Mouse (Mus musculus) hindbrain, embryonic 13.5 days (tissue): ENCODE data around the gene Ralgps1. TPM values are rescaled to one million over a fixed set of nuclear protein-coding genes. Genes with fewer than 3 reads are reported as not detected.

Source experiments
- ATAC-seq: fragments of 200-750 bp; cut with Nextera tagmentation; 2 replicates; pipeline ENCODE4 v1.8.0; 2017; ENCODE audit warnings: moderate TSS enrichment; ENCODE audit not compliant: low FRiP score
- H3K27ac ChIP-seq: fragments of 300-500 bp; sonication (generic); 2 replicates; pipeline ENCODE4 v1.5.1; 2015; ENCODE audit warnings: inconsistent platforms, mild to moderate bottlenecking, moderate library complexity
- H3K27me3 ChIP-seq: fragments of 300-500 bp; sonication (generic); 2 replicates; pipeline ENCODE4 v1.6.1; 2015; ENCODE audit warnings: mild to moderate bottlenecking, inconsistent platforms
- H3K36me3 ChIP-seq: fragments of 300-500 bp; sonication (generic); 2 replicates; pipeline ENCODE4 v1.6.1; 2015; ENCODE audit warnings: mild to moderate bottlenecking, inconsistent platforms
- H3K4me1 ChIP-seq: fragments of 300-500 bp; sonication (generic); replicated peaks from 2 replicates; pipeline ENCODE4 v1.6.1; 2015; ENCODE audit warnings: inconsistent platforms
- H3K4me2 ChIP-seq: fragments of 300-500 bp; sonication (generic); 2 replicates; pipeline ENCODE4 v1.6.1; 2015; ENCODE audit warnings: inconsistent platforms, mild to moderate bottlenecking, moderate library complexity
- H3K4me3 ChIP-seq: fragments of 300-500 bp; sonication (generic); 2 replicates; pipeline ENCODE4 v1.5.1; 2015; ENCODE audit warnings: mild to moderate bottlenecking, inconsistent platforms
- H3K9ac ChIP-seq: fragments of 300-500 bp; sonication (generic); 2 replicates; pipeline ENCODE4 v1.6.1; 2015; ENCODE audit warnings: mild to moderate bottlenecking, inconsistent platforms
- H3K9me3 ChIP-seq: fragments of 300-500 bp; sonication (generic); 2 replicates; pipeline ENCODE4 v1.6.1; 2016; ENCODE audit warnings: inconsistent platforms
- WGBS: fragments of 180-500 bp; shearing (Covaris S2); methylation state at CpG from one replicate; pipeline ENCODE4 v1.1.7; 2015; 5-methylcytosine and 5-hydroxymethylcytosine counted together
- polyA plus RNA-seq: library from polyadenylated mRNA; unstranded; fragments of >200 nt; fragmentation: Nextera tagmentation; extraction: Ambion mirVana; gene quantifications from 2 replicates; pipeline ENCODE4 v1.2.1, GENCODE M21; 2015

Ralgps1 gene
- polyA plus RNA-seq, 1 experiment from 2014 or later = 37.3 TPM

GRCm38 (mm10) chr2:33176516-33176915 lies 194.8 kb downstream of the Ralgps1 start:
- Histone ChIP-seq H3K4me1 (peaks cover 52% of the 10 kb centered on the region), H3K4me3 (no peak overlapping the region), H3K27ac (no peak overlapping the region), H3K9ac (no peak overlapping the region), H3K27me3 (no peaks in the 10 kb centered on the region), H3K4me2 (no peak overlapping the region), H3K9me3 (no peaks in the 10 kb centered on the region), H3K36me3 (peaks cover 28% of the 10 kb centered on the region)
- no peak for ATAC-seq
- 50% methylated on average over 7 of the region's 7 CpGs for WGBS

GRCm38 (mm10) chr2:33173686-33174085 lies 197.6 kb downstream of the Ralgps1 start:
- Histone ChIP-seq H3K4me2 (no peak overlapping the region), H3K4me3 (no peak overlapping the region), H3K36me3 (peaks cover 52% of the 10 kb centered on the region), H3K27ac (no peak overlapping the region), H3K27me3 (no peaks in the 10 kb centered on the region), H3K4me1 (peaks cover 40% of the 10 kb centered on the region), H3K9ac (no peak overlapping the region), H3K9me3 (no peaks in the 10 kb centered on the region)
- no peak for ATAC-seq
- 73% methylated on average over 7 of the region's 7 CpGs for WGBS

DNA sequence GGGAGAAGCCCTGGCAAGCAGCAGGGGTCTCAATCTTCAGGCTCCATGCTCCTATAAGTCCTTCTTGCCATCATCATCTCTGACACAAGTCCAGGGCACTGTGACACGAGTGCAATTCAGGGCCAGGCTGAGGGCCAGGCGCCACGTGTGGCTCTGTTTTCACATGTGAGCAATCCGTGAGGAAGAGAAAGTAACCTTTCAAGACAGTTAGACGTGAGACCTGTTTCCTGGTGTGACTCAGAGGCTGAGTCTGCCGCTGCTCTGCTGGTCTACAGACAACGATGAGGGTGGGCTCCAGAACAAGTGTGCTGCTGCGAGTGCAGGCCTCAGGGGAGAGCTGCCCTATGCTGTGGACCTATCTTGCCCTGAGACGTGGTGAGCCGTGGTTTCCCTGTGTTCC lies 198.2 kb downstream of the Ralgps1 start:
- H3K4me3 ChIP-seq = no peak overlapping the region
- no peak for ATAC-seq
- no peak overlapping the region for H3K27ac ChIP-seq
- WGBS = 81% methylated on average over 10 of the region's 10 CpGs
- no peaks in the 10 kb centered on the region for H3K9me3 ChIP-seq
- H3K9ac ChIP-seq = no peak overlapping the region
- no peaks in the 10 kb centered on the region for H3K27me3 ChIP-seq
- peaks cover 34% of the 10 kb centered on the region for H3K4me1 ChIP-seq
- peaks cover 58% of the 10 kb centered on the region for H3K36me3 ChIP-seq
- no peak overlapping the region for H3K4me2 ChIP-seq

- Histone ChIP-seq H3K9ac (no peak overlapping the region), H3K36me3 (peaks cover 79% of the 10 kb centered on the region), H3K4me1 (peaks cover 22% of the 10 kb centered on the region; the same call in 1 of the 2 replicates), H3K27ac (peak overlapping the region; percentile 62; the same call in 1 of the 2 replicates), H3K9me3 (no peaks in the 10 kb centered on the region), H3K4me2 (no peak overlapping the region), H3K4me3 (no peak overlapping the region), H3K27me3 (no peaks in the 10 kb centered on the region)
- 49% methylated on average over 10 of the region's 10 CpGs for WGBS
- no peak for ATAC-seq
Measured at GRCm38 (mm10) chr2:33170777-33171565, 200.3 kb downstream of the Ralgps1 start.

GRCm38 (mm10) chr2:33169445-33169844 lies 201.8 kb downstream of the Ralgps1 start:
- no peaks in the 10 kb centered on the region for H3K9me3 ChIP-seq
- H3K27me3 ChIP-seq = no peaks in the 10 kb centered on the region
- no peak overlapping the region for H3K4me3 ChIP-seq
- H3K27ac ChIP-seq = no peak overlapping the region
- H3K4me1 ChIP-seq = peaks cover 36% of the 10 kb centered on the region
- no peak overlapping the region for H3K4me2 ChIP-seq
- 80% methylated on average over 6 of the region's 6 CpGs for WGBS
- peaks cover 79% of the 10 kb centered on the region for H3K36me3 ChIP-seq
- no peak for ATAC-seq
- no peak overlapping the region for H3K9ac ChIP-seq

DNA sequence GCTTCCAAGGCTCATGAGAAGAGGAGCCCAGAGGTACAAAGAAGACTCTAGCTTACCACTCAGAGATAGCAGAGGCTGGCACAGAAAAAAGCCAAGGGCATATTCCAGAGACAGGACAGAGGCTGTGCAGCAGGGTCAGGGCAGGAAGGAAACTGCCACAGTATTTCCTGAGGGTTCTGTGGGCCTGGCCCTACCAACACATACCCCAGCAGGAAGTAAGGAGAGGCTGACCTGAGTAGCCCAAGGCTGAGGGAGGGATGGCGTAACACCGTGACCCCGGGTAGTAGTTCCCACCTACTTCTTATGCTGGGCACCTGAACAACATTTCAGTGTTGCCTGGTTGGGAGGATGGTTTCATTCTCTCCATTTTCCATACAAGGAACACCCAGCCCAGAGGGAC lies 204.2 kb downstream of the Ralgps1 start:
- no peak overlapping the region for H3K27ac ChIP-seq
- H3K9me3 ChIP-seq = no peaks in the 10 kb centered on the region
- H3K4me2 ChIP-seq = no peak overlapping the region
- peaks cover 67% of the 10 kb centered on the region for H3K36me3 ChIP-seq
- H3K4me1 ChIP-seq = peaks cover 31% of the 10 kb centered on the region
- H3K9ac ChIP-seq = no peak overlapping the region
- 95% methylated on average over 3 of the region's 3 CpGs for WGBS
- H3K27me3 ChIP-seq = no peaks in the 10 kb centered on the region
- H3K4me3 ChIP-seq = no peak overlapping the region
- no peak for ATAC-seq

DNA sequence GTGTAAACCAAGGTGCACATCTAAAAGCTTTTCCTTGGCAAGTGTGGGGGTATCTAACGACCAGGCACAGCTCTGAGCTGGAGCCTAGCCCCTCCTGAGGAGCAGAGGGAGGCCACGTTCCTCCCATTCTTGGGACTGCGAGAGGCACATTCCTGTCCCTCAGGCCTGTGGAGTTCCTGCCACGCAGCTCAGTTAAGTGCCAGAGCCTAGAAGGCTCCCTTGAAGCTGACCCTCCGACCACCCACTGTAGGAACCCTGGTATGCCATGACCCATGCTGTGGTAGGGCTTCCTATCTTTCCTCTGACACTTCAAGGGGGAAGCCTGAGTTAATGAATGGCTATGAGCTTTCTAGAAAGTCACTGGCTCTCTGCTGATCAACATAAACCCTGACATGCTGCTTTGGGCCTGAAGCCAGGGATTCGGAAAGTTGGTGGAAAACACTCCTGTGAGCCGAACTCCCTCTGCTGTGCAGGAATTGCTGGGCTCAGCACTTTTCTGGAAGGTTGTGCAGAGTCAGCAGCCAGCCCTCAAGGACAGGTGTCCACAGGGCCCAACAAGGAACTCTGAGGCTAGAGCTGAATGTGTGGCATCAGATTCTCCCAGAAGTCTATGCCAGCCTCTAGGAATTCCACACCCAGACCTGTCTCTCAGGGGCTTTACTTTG lies 205.4 kb downstream of the Ralgps1 start:
- Histone ChIP-seq H3K4me2 (no peak overlapping the region), H3K9ac (no peak overlapping the region), H3K27me3 (no peaks in the 10 kb centered on the region), H3K36me3 (peaks cover 64% of the 10 kb centered on the region), H3K4me3 (no peak overlapping the region), H3K9me3 (no peaks in the 10 kb centered on the region), H3K27ac (0 out of 2 replicates have a peak overlapping the region, but pooled peaks have one; percentile 52), H3K4me1 (peaks cover 21% of the 10 kb centered on the region)
- no peak for ATAC-seq
- WGBS = 65% methylated on average over 7 of the region's 7 CpGs

DNA sequence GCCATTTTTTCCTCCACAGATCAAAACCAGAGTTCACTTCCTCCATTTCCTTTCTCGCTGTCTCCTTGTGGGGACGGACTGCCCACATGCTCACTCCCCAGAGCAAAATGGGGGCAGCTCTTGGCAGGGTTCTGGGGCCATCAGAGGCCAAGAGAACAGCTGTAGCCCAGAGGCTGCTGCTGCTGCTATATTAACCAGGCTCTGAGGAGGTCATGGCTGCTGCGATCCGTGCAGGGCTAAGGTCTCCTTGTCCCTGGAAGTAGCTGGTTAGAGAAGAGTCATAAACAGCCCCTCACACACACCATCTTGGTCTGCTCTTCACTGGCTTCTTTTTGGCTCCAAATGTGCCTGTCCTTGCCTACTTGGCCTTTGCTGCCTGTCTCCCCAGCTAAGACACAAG lies 206.1 kb downstream of the Ralgps1 start:
- H3K27me3 ChIP-seq = no peaks in the 10 kb centered on the region
- no peak overlapping the region for H3K4me3 ChIP-seq
- 0 out of 2 replicates have a peak overlapping the region, but pooled peaks have one; percentile 52 for H3K27ac ChIP-seq
- WGBS = 76% methylated on average over 4 of the region's 4 CpGs
- H3K4me1 ChIP-seq = peaks cover 16% of the 10 kb centered on the region
- ATAC-seq = no peak
- no peak overlapping the region for H3K9ac ChIP-seq
- H3K9me3 ChIP-seq = no peaks in the 10 kb centered on the region
- H3K36me3 ChIP-seq = peaks cover 63% of the 10 kb centered on the region
- H3K4me2 ChIP-seq = no peak overlapping the region

GRCm38 (mm10) chr2:33164646-33165045 lies 206.6 kb downstream of the Ralgps1 start:
- 0 out of 2 replicates have a peak overlapping the region, but pooled peaks have one; percentile 2 for H3K27ac ChIP-seq
- ATAC-seq = no peak
- 74% methylated on average over 3 of the region's 3 CpGs for WGBS
- H3K9ac ChIP-seq = no peak overlapping the region
- no peak overlapping the region for H3K4me3 ChIP-seq
- H3K36me3 ChIP-seq = peaks cover 63% of the 10 kb centered on the region
- no peak overlapping the region for H3K4me2 ChIP-seq
- no peaks in the 10 kb centered on the region for H3K9me3 ChIP-seq
- peaks cover 16% of the 10 kb centered on the region for H3K4me1 ChIP-seq
- no peaks in the 10 kb centered on the region for H3K27me3 ChIP-seq

DNA sequence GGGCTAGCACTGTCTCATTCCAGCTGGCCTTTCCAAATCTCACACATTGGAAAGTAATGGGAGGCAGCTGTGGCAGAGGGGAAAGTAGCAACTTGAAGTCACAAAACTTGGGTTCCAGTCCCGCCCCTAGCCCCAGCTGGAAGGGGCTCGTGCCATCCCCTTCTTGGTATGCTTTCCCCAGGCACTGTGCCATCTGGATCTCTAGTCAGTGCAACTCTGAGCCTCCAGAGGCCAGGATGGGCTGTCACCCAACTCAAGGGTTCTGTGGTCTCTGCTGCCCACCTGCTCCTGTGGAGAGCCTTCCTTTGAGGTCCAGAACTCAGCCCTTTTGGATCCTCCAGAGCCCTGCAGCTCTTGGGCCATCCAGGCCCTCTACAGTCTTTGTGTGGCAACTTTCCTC lies 209.2 kb downstream of the Ralgps1 start:
- 85% methylated on average over 2 of the region's 2 CpGs for WGBS
- ATAC-seq = no peak

GRCm38 (mm10) chr2:33160326-33160973 lies 210.8 kb downstream of the Ralgps1 start:
- Histone ChIP-seq H3K9ac (no peak overlapping the region), H3K4me3 (no peak overlapping the region), H3K27ac (no peak overlapping the region), H3K27me3 (no peaks in the 10 kb centered on the region), H3K9me3 (no peaks in the 10 kb centered on the region), H3K36me3 (peaks cover 60% of the 10 kb centered on the region), H3K4me1 (peaks cover 10% of the 10 kb centered on the region), H3K4me2 (no peak overlapping the region)
- 78% methylated on average over 12 of the region's 12 CpGs for WGBS
- ATAC-seq = no peak

More for the DNA sequence above, 209.2 kb downstream of the Ralgps1 start:
- Histone ChIP-seq H3K4me1 (peaks cover 16% of the 10 kb centered on the region), H3K9me3 (no peaks in the 10 kb centered on the region), H3K9ac (no peak overlapping the region), H3K27me3 (no peaks in the 10 kb centered on the region), H3K27ac (no peak overlapping the region; the same call in 1 of the 2 replicates), H3K36me3 (peaks cover 63% of the 10 kb centered on the region), H3K4me2 (no peak overlapping the region), H3K4me3 (no peak overlapping the region)

GRCm38 (mm10) chr2:33159593-33159992 lies 211.7 kb downstream of the Ralgps1 start:
- no peak for ATAC-seq
- 89% methylated on average over 7 of the region's 7 CpGs for WGBS
- no peak overlapping the region for H3K4me3 ChIP-seq
- no peak overlapping the region for H3K9ac ChIP-seq
- no peak overlapping the region for H3K4me2 ChIP-seq
- no peak overlapping the region for H3K27ac ChIP-seq
- no peaks in the 10 kb centered on the region for H3K9me3 ChIP-seq
- H3K27me3 ChIP-seq = no peaks in the 10 kb centered on the region
- H3K36me3 ChIP-seq = peaks cover 60% of the 10 kb centered on the region
- H3K4me1 ChIP-seq = peaks cover 2% of the 10 kb centered on the region; the same call in 1 of the 2 replicates
